Mouse (Mus musculus) hindbrain, embryonic 14.5 days (tissue): ENCODE results near the gene Hoxc13. TPM values are rescaled to one million over a fixed set of nuclear protein-coding genes. Genes with fewer than 3 reads are reported as not detected.

Source experiments
- ATAC-seq: fragments of 200-750 bp; cut with Nextera tagmentation; 2 replicates; pipeline ENCODE4 v1.8.0; 2017; ENCODE audit warnings: moderate number of reproducible peaks, mild to moderate bottlenecking, moderate TSS enrichment, moderate library complexity; ENCODE audit not compliant: low FRiP score
- DNase-seq: peaks from one replicate; pipeline ENCODE4 v3.0.0-alpha.2; 2015; ENCODE audit warnings: low spot score
- H3K27ac ChIP-seq: fragments of 300-500 bp; sonication (generic); 2 replicates; pipeline ENCODE4 v1.5.1; 2014; ENCODE audit warnings: mild to moderate bottlenecking, moderate library complexity
- H3K27me3 ChIP-seq: fragments of 300-500 bp; sonication (generic); 2 replicates; pipeline ENCODE4 v1.6.1; 2014; ENCODE audit warnings: mild to moderate bottlenecking, low read length, mixed read lengths; ENCODE audit not compliant: control insufficient read depth, insufficient read depth
- H3K36me3 ChIP-seq: fragments of 300-500 bp; sonication (generic); replicated peaks from 2 replicates; pipeline ENCODE4 v1.6.1; 2014; ENCODE audit not compliant: control insufficient read depth, insufficient read depth
- H3K4me1 ChIP-seq: fragments of 300-500 bp; sonication (generic); replicated peaks from 2 replicates; pipeline ENCODE4 v1.6.1; 2014; ENCODE audit warnings: antibody characterized with exemption, low read length, mixed read lengths; ENCODE audit not compliant: control insufficient read depth, insufficient read depth
- H3K4me2 ChIP-seq: fragments of 300-500 bp; sonication (generic); replicated peaks from 2 replicates; pipeline ENCODE4 v1.6.1; 2014; ENCODE audit warnings: mild to moderate bottlenecking, moderate library complexity
- H3K4me3 ChIP-seq: fragments of 300-500 bp; sonication (generic); replicated peaks from 2 replicates; pipeline ENCODE4 v1.5.1; 2014; ENCODE audit warnings: mild to moderate bottlenecking, low read length
- H3K9ac ChIP-seq: fragments of 300-500 bp; sonication (generic); 2 replicates; pipeline ENCODE4 v1.6.1; 2014
- H3K9me3 ChIP-seq: fragments of 300-500 bp; sonication (generic); 2 replicates; pipeline ENCODE4 v1.6.1; 2016; ENCODE audit warnings: low read length; ENCODE audit not compliant: control insufficient read depth
- WGBS: fragments of 180-500 bp; shearing (Covaris S2); extraction: QIAGEN DNeasy Blood & Tissue Kit; methylation state at CpG from one replicate; pipeline ENCODE4 v1.1.7; 2014; 5-methylcytosine and 5-hydroxymethylcytosine counted together
- polyA plus RNA-seq: library from polyadenylated mRNA; unstranded; fragments of >200 nt; fragmentation: Nextera tagmentation; extraction: Ambion mirVana; gene quantifications from 2 replicates; pipeline ENCODE4 v1.2.1, GENCODE M21; 2014

The Hoxc13 gene
- polyA plus RNA-seq, 1 experiment from 2014 or later = not detected

- Histone ChIP-seq H3K27ac (no peak overlapping the region), H3K9me3 (no peaks in the 10 kb centered on the region), H3K4me3 (no peak overlapping the region), H3K27me3 (peaks cover 99% of the 10 kb centered on the region), H3K4me2 (no peak overlapping the region), H3K36me3 (no peaks in the 10 kb centered on the region), H3K4me1 (no peaks in the 10 kb centered on the region), H3K9ac (no peak overlapping the region)
- ATAC-seq (no peak), DNase-seq (no peak)
- WGBS = 2% methylated on average over 6 of the region's 6 CpGs
These were observed 40.8 kb downstream of the Hoxc13 start for GRCm38 (mm10) chr15:102961728-102962127.

- no peak overlapping the region for H3K4me2 ChIP-seq
- no peaks in the 10 kb centered on the region for H3K36me3 ChIP-seq
- WGBS = 2% methylated on average over 13 of the region's 13 CpGs
- H3K27ac ChIP-seq = no peak overlapping the region
- DNase-seq (no peak), ATAC-seq (no peak)
- no peaks in the 10 kb centered on the region for H3K4me1 ChIP-seq
- H3K27me3 ChIP-seq = peaks cover 99% of the 10 kb centered on the region
- no peak overlapping the region for H3K9ac ChIP-seq
- no peaks in the 10 kb centered on the region for H3K9me3 ChIP-seq
- H3K4me3 ChIP-seq = no peak overlapping the region
These were observed 41.6 kb downstream of the Hoxc13 start for GRCm38 (mm10) chr15:102962492-102962891.

GRCm38 (mm10) chr15:102963259-102963658 is 42.4 kb downstream of the Hoxc13 start:
- H3K4me1 ChIP-seq = no peaks in the 10 kb centered on the region
- WGBS = 3% methylated on average over 8 of the region's 8 CpGs
- no peak overlapping the region for H3K9ac ChIP-seq

GRCm38 (mm10) chr15:102963671-102964640 is 43.1 kb downstream of the Hoxc13 start:
- H3K4me1 ChIP-seq = no peaks in the 10 kb centered on the region
- ATAC-seq (no peak), DNase-seq (no peak)
- H3K4me3 ChIP-seq = no peak overlapping the region
- H3K27me3 ChIP-seq = peaks cover 99% of the 10 kb centered on the region
- no peak overlapping the region for H3K27ac ChIP-seq
- H3K36me3 ChIP-seq = no peaks in the 10 kb centered on the region
- no peak overlapping the region for H3K4me2 ChIP-seq
- WGBS = 2% methylated on average over 28 of the region's 28 CpGs
- H3K9ac ChIP-seq = no peak overlapping the region
- no peaks in the 10 kb centered on the region for H3K9me3 ChIP-seq

More at GRCm38 (mm10) chr15:102963259-102963658, 42.4 kb downstream of the Hoxc13 start:
- H3K4me2 ChIP-seq = no peak overlapping the region
- H3K27ac ChIP-seq = no peak overlapping the region
- no peaks in the 10 kb centered on the region for H3K36me3 ChIP-seq
- no peaks in the 10 kb centered on the region for H3K9me3 ChIP-seq
- no peak overlapping the region for H3K4me3 ChIP-seq
- DNase-seq (no peak), ATAC-seq (no peak)
- H3K27me3 ChIP-seq = peaks cover 99% of the 10 kb centered on the region

- Histone ChIP-seq H3K27me3 (peaks cover 99% of the 10 kb centered on the region), H3K9me3 (no peaks in the 10 kb centered on the region), H3K36me3 (no peaks in the 10 kb centered on the region), H3K4me1 (no peaks in the 10 kb centered on the region), H3K27ac (no peak overlapping the region), H3K4me2 (no peak overlapping the region), H3K4me3 (no peak overlapping the region), H3K9ac (no peak overlapping the region)
- no peak for ATAC-seq
- WGBS = 4% methylated on average over 26 of the region's 26 CpGs
- no peak for DNase-seq
These were observed 44.3 kb downstream of the Hoxc13 start for GRCm38 (mm10) chr15:102965003-102965891.

GRCm38 (mm10) chr15:102965892-102966775 is 45.2 kb downstream of the Hoxc13 start:
- H3K9ac ChIP-seq = no peak overlapping the region
- no peaks in the 10 kb centered on the region for H3K36me3 ChIP-seq
- H3K27ac ChIP-seq = no peak overlapping the region
- H3K4me3 ChIP-seq = 0 out of 2 replicates have a peak overlapping the region, but pooled peaks have one; percentile 8
- WGBS = 3% methylated on average over 28 of the region's 30 CpGs
- no peaks in the 10 kb centered on the region for H3K4me1 ChIP-seq
- no peaks in the 10 kb centered on the region for H3K9me3 ChIP-seq
- ATAC-seq (no peak), DNase-seq (peak; percentile 66)
- 0 out of 2 replicates have a peak overlapping the region, but pooled peaks have one; percentile 9 for H3K4me2 ChIP-seq
- peaks cover 99% of the 10 kb centered on the region for H3K27me3 ChIP-seq

GRCm38 (mm10) chr15:102966776-102967311 is 45.9 kb downstream of the Hoxc13 start, which contains the start of gene Hoxc10:
TSS of gene Hoxc10 (plus strand) at chr15:102966796.
- Histone ChIP-seq H3K9ac (no peak within 1 kb of the TSS), H3K4me1 (no peaks in the 10 kb centered on the region), H3K36me3 (no peaks in the 10 kb centered on the region), H3K27ac (no peak within 1 kb of the TSS), H3K4me3 (0 out of 2 replicates have a peak within 1 kb of the TSS, but pooled peaks have one; percentile 8), H3K27me3 (peaks cover 99% of the 10 kb centered on the region), H3K4me2 (0 out of 2 replicates have a peak within 1 kb of the TSS, but pooled peaks have one; percentile 9), H3K9me3 (no peaks in the 10 kb centered on the region)
- WGBS = 2% methylated on average over 27 of the region's 27 CpGs
- DNase-seq = no peak
- ATAC-seq = no peak

- no peaks in the 10 kb centered on the region for H3K9me3 ChIP-seq
- H3K27ac ChIP-seq = no peak within 1 kb of the TSS
- no peak for DNase-seq
- no peak within 1 kb of the TSS for H3K9ac ChIP-seq
- no peak for ATAC-seq
- no peaks in the 10 kb centered on the region for H3K4me1 ChIP-seq
- H3K4me3 ChIP-seq = 0 out of 2 replicates have a peak within 1 kb of the TSS, but pooled peaks have one; percentile 8
- 0 out of 2 replicates have a peak within 1 kb of the TSS, but pooled peaks have one; percentile 9 for H3K4me2 ChIP-seq
- H3K36me3 ChIP-seq = no peaks in the 10 kb centered on the region
- H3K27me3 ChIP-seq = peaks cover 100% of the 10 kb centered on the region
- WGBS = 2% methylated on average over 12 of the region's 12 CpGs
These were observed 46.3 kb downstream of the Hoxc13 start, which contains the start of gene Hoxc5 for GRCm38 (mm10) chr15:102967312-102967510. TSS of gene Hoxc5 (plus strand) at chr15:102967443.
